Mouse (Mus musculus) liver, adult 2 months (tissue): ENCODE results near the gene Gm45799.

ENCODE experiments used
- CTCF ChIP-seq: fragments of 200-500 bp; IDR thresholded peaks from 2 replicates; pipeline ENCODE4 v1.5.1; 2011; ENCODE audit warnings: low read depth, low read length, control low read depth
- POLR2A ChIP-seq: fragments of 200-500 bp; IDR thresholded peaks from 2 replicates; pipeline ENCODE4 v1.6.1; 2011; ENCODE audit warnings: low read length, control low read depth; ENCODE audit not compliant: insufficient read depth; ENCODE audit errors: extremely low read depth

GRCm38 (mm10) chr7:105639304-105639703, 1.0 kb upstream of the Gm45799 start:
- TF ChIP-seq POLR2A (no peak), CTCF (no peak)
